Mouse (Mus musculus): ENCODE results near the gene Cnmd.
A peak's percentile ranks its signal among the peaks of the same experiment; 100 is the strongest.

The Cnmd gene

DNA sequence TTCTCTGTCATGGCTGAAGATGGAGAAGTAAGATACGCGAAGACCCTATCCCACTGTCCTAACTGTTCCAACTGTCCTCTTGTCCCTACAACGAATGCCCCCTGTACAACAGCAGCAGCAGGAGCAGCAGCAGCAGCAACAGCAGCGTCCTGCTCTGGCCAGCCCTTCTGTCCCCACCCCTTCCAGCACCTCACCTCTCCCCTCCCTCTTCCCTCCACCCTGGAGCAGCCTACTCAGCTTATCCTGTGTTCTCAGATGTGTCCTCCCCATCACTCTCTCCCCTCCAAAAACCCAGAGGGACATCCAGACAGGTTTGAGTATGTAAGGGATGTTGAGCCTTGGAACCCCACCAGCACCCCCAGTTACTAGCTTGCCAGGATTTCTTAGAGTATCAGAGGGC lies at the start of gene Cnmd:
Cnmd (minus strand) TSS at position 170 of the 400 bp plus-strand sequence.
- no peak for DNase-seq (ENCODE audit: low spot score)

DNA sequence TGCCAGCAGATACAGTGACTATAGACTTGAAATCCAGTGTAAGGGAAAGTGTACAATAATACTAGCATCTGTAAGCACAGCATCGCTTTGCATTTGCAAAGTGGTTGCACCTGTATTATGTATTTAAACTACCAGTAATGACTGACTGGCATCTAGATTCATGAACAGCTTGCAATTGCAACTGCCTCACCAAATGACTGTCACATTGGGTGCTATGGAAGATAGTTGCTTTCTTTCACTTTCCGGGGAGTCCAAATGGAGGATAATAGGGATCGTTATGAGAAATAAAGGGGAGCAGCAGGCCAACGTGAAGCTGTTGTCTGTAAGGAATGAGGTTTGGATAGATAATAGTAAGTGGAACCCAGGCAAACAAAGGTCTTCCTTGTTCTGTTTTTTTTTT lies 49.3 kb upstream of the Cnmd start:
- DNase-seq (ENCODE audit: low spot score), result no peak

DNA sequence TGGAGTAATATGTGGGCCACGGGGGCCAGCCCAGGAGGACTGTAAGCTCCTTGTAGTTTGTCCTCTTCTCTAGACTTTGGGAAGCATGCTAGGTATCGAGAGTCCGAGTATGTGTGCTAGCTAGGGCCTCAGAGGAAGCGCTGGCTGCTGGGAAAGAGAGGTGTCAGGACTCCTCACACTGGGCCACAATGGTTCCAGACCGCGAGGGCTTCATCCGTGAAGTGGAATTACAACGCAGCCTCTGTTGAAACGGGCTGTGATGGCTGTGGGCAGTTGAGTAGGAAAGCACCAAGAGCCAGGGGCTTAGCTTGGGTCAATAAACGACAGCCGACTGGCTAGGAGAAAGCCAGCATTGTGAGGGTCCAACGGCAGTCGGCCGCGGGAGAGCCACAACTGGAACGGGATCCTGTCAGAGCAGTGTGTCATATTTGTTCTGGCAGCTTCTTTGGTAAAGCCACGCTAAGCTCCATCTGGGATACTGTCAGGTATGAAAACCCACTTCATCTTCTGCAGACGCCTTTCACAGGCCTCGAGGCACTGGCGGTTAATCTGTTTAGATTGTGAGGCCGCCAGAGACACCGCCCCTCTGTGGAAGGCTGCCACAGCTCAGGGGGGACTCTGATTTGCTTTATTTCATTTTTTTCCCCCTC lies 41.7 kb upstream of the Cnmd start:
- no peak for DNase-seq (ENCODE audit: low spot score)

DNA sequence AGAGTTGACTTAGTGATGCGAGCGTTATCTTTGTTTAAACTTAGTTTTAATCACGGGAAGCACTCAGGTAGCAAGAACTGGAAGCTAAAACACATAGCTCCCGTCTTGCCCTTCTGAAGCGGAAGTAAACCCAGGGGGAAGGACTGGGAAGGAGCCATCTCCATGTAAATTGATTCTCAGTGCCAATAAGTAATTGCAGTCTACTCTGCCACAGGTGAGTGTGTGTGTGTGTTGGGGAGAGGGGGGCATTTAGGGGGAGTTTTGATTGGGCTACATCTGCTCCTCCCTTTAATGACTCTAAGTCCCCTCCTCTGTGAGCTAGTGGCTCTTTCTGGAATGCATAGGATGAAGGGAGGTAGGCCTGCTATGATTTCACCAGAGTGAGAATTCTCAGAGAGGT lies 39.6 kb upstream of the Cnmd start:
- no peak for DNase-seq (ENCODE audit: low spot score)

DNA sequence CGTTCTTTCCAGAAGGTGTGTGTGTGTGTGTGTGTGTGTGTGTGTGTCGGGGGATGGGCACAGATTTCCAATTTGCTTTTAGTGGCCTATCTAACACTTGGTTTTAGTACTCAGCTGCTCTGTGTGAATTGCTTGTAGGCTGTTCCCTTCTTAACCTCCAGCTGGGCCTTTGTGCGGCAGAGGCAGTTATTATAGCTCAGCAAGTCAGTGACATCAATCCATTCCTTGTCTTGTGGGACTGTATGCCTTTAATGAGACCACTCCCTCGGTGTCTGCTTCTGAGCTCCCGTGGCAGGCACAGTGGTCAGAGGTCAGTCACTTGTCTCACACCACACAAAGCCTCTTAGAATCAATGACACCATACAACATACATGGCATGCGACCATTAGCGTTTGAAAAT lies 39.1 kb upstream of the Cnmd start:
- no peak for DNase-seq (ENCODE audit: low spot score)

DNA sequence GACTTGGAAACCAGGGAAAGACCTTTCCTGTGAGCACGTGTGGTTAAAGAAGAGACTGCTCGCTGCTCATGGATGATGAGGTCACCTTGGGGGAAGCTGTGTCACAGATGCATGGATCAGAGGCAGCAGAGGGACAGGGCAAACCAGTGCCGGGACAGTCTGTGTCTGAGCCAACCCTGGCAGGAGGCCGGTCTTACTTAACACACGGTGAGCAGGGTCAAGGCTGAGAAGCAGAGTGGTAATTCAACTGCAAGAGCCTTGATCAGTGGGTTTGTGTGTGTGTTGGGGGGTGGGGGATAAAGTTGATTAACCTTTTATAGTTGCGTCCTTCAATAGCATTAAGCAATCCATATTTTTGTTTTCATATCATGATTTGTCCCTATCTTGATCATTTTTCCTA lies 37.4 kb upstream of the Cnmd start:
- no peak for DNase-seq (ENCODE audit: low spot score)

DNA sequence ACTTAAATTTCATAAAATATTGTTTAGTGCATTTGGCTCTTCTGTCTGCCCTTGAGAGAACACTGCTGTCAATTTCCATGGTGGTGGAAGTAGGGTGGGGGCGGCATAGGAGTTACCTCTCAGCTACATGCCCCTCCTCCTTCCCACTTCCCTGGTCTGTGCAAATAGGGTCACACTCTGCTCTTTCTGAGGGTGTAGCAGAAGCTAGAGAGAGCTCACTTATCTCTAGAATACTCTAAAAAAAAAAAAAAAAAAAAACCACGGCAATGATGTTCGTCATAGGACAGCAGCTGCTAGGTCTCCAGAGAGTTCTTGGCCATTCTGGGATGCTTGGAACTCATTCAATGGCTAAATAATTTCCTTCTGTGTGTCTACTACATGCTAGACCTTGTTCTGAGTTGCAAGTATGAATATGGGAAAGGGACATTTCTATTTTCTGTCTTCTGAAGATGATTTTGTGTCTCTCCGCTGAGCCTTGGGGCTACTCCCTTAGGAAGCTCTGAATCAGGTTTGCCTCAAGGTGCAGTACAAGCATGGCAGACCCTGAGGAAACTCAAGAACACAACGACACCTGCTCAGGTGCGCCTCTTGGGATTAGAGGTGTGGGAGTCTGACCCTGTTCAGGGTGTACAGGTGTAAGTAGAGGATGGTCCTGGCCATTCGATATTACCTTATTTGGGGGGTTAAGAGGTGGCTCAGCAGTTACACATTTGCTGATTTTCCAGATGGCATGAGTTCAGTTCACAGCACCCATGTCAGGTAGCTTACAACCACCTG lies 28.3 kb upstream of the Cnmd start:
- no peak for DNase-seq (ENCODE audit: low spot score)

DNA sequence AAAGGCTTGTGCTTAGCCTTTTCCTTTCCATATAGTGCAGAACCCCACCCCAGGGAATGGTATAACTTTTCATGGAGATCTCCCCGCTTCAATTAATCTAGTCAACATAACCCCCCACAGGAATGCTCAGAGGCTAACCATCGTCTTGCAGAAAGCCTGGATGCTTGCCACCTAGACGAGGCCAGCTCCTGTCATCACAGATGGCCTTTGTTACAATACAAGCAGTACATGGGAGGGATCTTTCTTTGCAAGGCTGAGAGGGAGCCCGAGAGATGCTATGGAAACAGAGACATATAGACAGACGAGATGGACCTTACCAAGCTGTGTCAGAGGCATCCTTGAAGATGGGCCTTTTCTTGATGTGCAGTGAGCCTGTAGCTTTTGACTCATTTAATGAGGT lies 18.7 kb upstream of the Cnmd start:
- no peak for DNase-seq (ENCODE audit: low spot score)

DNA sequence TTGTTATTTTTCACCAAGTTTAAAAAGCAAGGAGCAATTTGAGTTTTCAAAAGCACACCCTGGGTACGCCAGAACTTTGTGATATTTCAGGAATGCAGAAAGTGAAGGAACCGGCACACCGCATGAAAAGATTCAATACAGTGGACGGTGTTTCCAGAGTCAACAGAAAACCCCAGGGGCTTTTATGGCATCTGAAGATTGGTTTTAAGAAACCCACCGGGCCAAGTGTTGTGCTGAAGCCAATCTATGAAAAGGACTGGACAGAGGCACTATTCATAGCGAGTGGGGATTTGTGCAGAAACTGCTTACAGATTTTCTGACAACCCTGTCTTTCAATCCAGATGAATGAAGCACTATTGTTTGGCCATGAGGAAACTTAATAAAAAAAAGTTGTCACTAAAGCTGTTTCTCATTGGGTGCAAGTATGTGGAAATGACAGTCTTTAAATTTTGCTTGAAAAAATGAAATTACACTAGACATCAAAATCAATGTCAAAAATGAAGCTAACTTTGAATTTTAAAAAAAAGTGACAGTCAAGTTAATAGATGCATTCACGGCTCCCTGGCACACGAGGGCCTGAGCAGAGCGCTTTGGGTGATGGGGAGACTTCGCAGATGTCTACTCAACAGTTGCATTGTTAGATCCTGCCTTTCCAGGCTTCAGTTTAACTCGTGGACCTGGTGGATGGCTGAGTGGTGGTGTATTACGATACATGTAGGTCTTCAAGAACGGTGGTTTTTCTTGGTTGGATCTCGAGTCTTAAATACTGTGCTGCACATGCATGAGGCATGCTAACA lies 16.1 kb upstream of the Cnmd start:
- DNase-seq (ENCODE audit: low spot score), result no peak

DNA sequence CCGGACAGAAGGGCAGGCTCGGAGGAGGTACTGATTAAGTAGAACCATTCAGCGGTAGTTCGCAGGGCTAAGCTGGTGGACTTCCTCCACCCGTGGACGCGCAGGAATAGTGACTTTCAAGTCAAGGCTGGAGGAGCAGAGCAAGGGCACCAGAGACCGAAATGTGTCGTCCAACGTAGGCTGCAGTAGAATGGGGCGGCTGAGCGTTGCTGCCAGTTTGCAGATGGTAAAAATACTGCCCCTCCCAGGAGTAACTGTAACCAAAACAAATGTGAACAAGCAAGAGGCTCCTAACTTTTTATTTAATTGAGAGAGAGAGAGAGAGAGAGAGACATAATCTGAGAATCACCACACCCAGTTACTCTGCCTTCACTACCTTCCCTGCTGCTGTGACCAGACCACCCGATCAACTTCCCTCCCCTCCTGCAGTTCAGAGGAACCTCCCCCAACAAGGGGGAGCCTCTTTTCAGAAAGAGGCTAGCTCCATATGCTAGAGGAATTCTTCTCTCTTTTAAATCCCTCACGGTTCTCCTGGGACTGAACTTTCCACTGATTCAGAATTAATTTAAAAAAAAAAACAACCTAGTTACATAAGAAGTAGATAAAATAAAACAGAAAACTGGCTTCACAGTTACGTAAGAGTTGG lies 15.3 kb upstream of the Cnmd start:
- no peak for DNase-seq (ENCODE audit: low spot score)

DNA sequence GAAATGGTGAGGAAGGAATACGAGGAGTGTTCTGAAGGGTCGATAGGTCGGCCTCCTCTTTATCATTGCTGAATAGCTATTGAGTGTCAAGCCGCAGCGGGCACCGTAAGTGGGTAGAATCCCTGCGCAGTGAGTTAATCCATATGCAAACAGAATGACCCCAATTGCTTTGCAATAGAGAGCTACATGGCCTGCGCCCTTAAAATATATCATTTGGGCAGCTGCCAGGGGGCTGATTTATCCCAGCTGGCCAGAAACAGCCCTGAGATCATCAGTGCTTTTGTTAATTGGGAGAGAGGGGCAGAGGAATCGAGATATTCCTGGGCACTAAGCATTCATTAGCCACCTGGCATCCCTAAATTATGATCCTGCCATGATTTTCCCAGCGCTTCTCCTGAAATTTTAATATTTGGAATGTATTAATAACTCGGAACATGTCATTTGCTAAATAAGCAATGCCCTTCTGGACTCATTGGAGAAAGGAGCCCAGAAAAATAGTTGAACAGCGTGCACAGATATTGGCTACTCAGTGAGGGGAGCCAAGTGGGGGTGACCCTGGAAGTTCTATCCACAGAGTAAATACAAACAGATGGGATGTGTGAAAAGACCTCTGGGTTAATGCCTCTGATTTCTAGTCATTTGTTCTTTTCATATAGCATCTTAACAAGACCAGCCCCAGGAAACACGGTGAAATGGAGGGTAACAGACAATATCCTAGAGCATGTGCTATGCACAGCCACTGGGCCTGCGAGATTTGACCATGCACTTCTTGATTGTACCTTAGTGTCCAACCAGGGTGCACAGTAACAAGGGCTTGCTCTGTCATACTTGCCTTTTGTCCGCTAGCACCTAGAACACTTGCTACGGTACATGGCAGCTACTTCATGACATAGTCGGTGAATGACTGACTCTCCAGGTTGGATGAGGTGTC lies 11.4 kb upstream of the Cnmd start:
- DNase-seq (ENCODE audit: low spot score), result no peak

DNA sequence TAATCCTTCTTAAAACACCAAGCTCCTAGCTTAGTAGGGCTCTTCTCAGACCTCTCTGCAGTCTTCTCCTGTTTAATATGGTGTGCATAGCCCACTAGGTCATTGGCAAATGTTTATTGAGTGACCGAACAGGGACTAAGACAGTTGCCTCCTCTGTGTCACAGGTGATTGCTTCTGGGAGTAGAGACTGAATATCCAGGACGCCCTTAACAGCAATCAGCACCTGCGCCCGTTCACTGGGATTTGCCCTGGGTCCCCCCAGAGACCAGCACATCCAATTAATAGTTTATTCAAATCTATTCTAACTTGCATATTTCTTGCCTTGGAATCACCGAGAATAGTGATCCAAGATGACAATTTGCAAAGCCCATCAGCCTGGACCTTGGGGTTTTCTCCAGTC lies 10.6 kb upstream of the Cnmd start:
- DNase-seq (ENCODE audit: low spot score), result no peak

DNA sequence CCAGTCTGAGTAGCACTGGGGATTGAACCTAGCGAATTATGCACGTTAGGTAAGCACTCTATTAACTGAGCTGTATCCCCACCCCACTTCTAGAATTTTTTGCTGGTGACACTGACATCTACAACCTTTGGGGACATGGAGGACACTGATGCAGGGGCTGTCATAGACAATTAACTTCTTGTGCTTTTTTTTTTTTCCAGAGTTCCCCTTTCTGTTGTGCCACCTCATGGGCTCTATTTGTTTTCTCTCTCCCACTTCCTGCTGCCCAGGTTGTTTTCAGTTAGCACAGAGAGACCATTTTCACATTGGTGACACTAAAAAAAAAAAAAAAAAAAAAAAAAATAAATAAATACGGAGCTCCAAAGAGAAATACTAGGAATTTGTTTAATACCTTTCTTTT lies 9.0 kb upstream of the Cnmd start:
- no peak for DNase-seq (ENCODE audit: low spot score)

DNA sequence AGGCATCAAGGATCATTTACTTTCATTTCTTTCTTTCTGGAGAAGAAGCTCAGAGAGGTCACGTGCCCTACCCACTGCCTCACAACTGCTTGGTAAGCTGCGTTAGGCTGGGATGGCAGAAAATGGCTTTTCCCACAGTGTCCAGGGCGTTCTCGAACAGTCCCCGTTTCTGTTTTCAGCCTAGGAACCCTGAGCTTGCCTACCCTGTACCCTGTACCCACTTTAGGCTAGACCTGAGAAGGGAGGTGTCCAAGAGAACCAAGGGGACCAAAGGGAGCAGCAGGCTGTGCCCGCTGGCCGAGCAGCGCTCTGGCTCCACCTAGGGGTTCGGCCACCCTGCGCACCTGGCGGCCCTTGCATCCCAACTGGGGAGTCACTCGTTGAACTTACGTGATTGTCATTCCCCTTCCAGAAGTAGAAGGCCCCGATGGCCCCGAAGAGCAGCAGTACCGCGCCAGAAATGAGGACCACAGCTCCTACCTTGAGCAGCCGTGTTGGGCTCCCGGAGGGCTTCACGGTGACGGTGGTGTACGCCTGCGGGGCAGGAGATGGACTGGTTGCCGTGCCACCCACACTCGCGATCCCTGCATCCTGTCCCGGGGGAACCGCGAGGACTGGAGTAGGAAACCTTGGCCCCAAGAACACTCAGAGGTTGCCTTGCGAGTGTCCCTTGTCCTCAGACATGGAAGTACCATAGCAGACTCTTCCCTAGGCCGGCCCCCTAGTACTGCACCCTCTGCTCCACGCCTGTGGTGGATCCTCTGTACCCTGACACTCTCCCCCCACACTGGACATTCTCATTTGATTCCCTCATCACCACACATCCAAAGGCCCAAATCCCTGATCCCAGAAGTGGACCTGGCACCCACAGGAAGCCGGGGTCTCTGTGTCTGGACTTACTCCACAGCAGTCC lies 709 bp downstream of the Cnmd start:
- peak; percentile 60 for DNase-seq (ENCODE audit: low spot score)

DNA sequence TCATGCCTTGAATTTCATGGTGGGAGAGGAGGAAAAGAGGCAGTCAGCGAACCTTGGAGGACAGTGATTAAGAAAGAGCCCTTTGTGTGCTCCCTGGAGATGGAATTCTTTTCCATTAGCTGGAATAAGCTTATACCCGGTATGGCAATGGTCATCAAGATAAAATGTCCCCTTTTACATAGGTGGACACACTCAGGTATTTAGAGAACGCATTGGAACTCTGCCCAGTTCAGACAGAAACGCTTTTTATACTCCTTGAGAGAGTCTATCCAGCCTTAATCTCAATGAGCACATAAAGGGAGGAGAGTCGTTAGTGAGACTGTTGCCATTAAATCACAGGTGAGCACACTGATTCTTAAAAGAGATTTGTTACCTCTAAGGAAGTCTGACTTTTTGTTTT lies 1.5 kb downstream of the Cnmd start:
- DNase-seq (ENCODE audit: low spot score), result no peak

DNA sequence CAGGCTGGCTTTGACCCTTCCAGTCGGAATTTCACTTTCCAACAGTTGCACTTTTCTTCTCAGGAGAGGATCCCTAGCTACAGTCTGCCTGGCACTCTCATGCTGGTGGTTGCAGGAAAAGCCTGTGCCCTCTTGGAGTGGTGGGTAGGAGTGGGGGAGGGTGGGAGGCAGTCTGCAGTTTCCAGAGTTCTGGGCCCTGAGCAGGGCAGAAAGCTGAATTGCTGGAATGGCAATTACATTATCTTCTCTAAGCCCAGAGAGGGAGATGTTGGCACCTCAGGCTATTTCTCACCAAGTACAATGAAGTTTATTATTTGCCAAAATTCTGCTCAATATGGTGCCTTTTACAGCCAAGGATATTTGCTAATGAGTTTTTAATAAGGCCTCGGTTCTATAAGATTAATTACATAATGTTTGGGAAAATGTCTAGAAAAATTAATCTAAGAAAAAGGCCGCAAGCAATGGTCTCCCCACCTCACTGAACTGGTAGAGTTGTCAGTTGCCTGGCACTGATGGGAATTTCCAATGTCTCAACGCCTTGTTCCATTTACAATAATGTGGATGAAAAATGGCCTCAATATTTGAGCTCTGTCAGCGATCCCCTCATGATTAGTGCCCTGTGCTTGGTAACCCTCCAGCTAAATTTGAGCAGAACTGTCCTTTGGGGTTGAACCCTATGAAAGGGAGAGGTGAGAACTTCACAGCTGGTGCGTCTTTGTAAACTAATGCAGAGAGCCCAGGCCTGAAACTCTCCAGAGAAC lies 3.0 kb downstream of the Cnmd start:
- no peak for DNase-seq (ENCODE audit: low spot score)

DNA sequence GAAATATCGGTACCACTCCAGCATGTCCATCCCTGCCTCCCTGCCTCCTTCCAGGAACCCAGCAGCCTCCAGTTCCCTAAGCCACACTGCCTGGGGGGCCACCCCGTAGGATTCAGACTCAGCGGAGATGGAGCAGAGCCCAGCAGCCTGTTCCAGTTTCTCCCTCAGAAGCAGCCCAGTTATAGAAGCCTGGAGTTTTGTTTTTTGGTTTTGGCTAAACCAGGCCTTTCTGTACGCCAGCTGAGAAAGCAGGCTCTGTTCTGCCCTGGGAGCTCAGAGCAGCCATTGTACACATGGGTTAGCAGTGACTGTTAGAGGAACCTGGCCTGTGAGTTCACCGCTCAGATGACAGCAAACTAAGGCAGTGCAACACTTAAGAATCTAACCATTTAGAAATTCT lies 3.7 kb downstream of the Cnmd start:
- DNase-seq (ENCODE audit: low spot score), result no peak

DNA sequence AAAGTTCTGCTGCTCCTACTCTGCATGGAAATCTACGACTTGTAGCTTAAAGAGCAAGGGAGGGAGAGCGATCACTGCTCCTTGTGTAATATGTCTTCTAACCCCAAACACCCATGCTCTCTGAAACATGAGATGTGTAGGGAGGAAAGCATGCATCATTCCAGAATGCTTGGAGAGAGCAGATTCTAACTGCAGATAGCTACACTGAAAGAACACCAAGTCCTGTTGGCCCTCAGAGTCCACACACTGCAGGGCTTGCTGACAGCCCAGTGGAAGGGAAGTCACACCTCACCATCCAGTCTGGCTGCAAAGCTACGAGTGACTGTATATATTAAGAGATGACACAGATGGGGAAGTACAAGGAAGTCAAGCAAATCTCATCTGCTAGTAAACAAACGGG lies 9.3 kb downstream of the Cnmd start:
- DNase-seq (ENCODE audit: low spot score), result no peak

DNA sequence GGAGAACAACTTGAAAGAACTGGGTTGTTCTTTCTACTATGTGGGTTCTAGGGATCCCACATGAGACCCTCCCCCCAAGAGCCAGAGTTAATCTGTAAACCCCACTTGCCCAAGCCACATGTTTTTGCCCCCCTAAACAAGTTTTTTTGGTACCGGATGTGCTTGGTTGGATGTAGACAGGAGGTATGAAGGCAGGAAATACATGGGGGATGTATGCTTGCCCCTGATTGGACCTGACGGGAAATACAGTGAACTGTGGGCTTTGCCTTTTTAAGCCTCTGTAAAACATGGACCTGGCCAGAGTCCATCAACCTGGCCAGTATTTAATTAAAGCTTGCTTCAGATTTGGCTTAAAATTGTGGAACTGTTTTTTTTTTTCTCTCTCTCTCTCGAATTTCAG lies 12.3 kb downstream of the Cnmd start:
- no peak for DNase-seq (ENCODE audit: low spot score)

DNA sequence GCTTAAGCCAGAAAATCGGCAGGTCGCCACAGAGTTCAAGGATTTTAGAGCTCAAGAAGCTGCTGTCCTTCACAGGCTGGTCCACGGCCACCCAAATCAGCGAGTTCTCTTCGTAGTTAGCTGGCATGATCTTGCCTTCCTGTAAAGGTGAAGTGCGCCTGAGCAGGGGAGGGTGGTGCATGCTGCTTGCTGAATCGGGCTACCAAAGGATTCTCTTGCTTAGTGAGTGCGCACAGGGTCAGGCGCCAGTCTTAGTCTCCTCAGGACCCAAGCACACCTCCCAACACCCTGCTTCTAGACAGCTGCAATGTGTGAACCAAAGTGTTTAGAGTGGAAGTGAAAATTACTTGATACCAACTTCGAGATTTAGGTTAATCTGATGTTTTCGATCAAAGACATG lies 16.6 kb downstream of the Cnmd start:
- no peak for DNase-seq (ENCODE audit: low spot score)
